Mouse (Mus musculus): ENCODE results near the gene Evx2. TPM values are rescaled to one million over a fixed set of nuclear protein-coding genes. Genes with fewer than 3 reads are reported as not detected.

Evx2 gene
- not detected for total RNA-seq (2021)
- long read RNA-seq, experiment 1, result 0 reads
- long read RNA-seq, experiment 2, result 0 reads

DNA sequence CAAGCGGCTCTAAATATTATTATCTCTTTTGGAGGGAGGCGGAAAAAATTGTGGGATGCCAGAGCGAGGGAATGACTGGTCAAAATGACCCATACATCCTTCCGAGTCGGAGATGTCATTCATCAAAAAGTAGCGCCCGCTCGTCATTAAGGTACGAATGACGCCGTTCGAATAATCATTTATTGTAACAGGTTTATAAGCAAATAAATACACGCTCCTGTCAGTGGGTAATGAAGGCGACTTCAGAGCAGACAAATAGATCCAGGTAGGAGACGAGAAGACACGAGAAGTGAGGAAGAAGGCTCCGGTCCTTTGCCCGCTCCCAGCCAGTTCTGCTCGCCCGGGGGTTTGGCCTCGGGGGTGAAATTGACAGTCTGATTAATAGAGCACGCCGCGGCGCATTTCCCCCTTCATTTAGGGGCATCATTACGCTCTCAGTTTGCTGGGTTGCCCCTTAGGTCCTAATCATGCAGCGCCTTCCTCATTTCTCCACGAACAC, at the start of gene Evx2:
Gene Evx2, minus strand, starts transcription at position 51 of the 499 bp plus-strand sequence.
- TF ChIP-seq CTCF (IDR thresholded peaks at IDR 0.05), result no peak
- no peak for DNase-seq
- Histone ChIP-seq H3K4me3 (no peak within 1 kb of the TSS), H3K27ac (no peak within 1 kb of the TSS)
- intact Hi-C loops (cut with DNase I), result loop anchor here (5.0 kb wide), 1 partner anchor 82 kb away; the partner anchor contains the start of gene Lnpk

DNA sequence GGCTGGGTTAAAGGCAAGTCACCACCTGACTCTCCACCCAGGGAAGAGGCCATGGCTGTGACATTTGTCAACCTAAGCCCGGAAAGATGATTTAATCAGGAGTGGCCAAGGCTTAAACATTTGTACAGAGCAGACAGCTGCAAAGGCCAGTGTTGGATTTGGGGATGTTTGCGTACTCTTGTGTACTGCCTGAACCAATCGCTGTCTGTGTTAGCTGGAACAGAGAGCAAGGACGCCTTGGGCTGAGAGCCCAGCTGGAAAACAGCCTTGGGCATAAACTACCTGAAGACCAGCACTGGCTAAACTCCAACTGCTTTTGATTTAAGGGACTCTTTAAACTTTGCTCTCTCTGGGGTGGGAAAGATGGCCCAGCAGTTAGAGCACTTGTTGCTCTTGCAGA, 49.3 kb upstream of the Evx2 start:
- no peak for DNase-seq
- no peak for TF ChIP-seq CTCF (IDR thresholded peaks at IDR 0.05)

DNA sequence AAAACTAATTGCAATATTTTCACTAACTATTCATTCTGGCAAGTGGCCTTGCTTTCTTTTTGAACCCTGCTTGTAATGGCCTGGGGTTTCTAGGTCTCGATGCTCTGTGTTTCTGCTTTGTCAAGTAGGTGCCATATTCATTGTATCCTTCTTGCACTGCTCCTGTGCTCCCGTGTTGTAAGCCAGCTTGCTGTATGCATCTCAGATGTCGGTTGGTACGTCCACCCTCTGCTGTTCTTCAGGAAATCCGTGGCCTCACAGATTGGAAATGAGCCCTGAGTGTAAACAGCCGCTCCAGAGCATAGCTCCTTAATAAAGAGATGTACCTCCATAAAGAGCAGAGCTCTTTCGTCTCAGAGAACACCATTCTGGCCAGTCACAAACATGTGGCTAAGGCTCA, 48.2 kb upstream of the Evx2 start:
- no peak for DNase-seq
- no peak for TF ChIP-seq CTCF (IDR thresholded peaks at IDR 0.05)
- intact Hi-C loops (cut with DNase I), result no loop called here
- H3K4me3 ChIP-seq, result peak overlapping the region; percentile 84
- peak overlapping the region; percentile 44; the same call in 1 of the 2 replicates for H3K27ac ChIP-seq

More for the DNA sequence above, 49.3 kb upstream of the Evx2 start:
- peak overlapping the region; percentile 57 for H3K27ac ChIP-seq
- no peak overlapping the region for H3K4me3 ChIP-seq
- intact Hi-C loops (cut with DNase I), result no loop called here

DNA sequence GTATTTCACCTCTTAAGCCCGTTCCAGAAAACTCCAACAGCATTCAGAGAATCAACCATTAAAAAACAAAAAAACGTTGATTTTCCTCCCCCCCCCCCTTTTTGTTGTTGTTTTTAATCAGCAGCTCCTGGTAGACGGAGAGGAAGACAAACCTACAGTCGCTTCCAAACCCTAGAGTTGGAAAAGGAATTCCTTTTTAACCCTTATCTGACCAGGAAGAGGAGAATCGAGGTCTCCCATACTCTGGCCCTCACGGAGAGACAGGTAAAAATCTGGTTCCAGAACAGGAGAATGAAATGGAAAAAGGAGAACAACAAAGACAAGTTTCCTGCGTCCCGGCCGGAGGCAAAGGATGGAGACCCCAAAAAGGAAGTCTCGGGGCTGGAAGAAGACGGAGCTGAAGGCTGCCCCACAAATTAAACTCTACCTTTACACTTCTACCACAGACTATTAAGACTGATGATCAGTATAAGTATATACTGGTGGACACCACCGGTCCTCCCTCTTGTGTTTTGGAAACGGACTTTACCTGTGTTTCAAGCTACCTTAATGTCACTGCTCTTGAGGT, 47.1 kb upstream of the Evx2 start:
- H3K27ac ChIP-seq, result peak overlapping the region; percentile 94
- TF ChIP-seq CTCF (IDR thresholded peaks at IDR 0.05), result no peak
- no peak for DNase-seq
- intact Hi-C loops (cut with DNase I), result no loop called here
- peak overlapping the region; percentile 84 for H3K4me3 ChIP-seq

DNA sequence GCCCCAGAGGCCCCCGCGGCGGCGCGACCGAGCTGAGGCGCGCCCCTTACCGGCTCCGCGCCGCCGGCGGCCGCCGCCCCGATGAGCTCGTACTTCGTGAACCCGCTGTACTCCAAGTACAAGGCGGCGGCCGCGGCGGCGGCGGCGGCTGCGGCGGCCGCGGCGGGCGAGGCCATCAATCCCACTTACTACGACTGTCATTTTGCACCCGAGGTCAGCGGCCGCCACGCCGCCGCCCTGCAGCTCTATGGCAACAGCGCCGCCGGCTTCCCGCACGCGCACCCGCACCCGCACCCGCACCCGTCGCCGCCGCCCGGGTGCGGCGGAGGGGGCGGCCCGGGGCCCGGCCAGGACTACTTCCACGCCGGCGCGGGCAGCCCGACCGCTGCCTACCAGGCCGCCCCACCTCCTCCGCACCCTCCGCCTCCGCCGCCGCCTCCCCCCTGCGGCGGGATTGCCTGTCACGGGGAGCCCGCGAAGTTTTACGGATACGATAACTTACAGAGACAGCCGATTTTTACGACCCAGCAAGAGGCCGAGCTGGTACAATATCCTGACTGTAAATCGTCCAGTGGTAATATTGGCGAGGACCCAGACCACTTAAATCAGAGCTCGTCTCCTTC, 46.2 kb upstream of the Evx2 start:
- Histone ChIP-seq H3K27ac (peak overlapping the region; percentile 94), H3K4me3 (peak overlapping the region; percentile 84)
- no peak for TF ChIP-seq CTCF (IDR thresholded peaks at IDR 0.05)
- intact Hi-C loops (cut with DNase I), result no loop called here
- peak; percentile 81 for DNase-seq

DNA sequence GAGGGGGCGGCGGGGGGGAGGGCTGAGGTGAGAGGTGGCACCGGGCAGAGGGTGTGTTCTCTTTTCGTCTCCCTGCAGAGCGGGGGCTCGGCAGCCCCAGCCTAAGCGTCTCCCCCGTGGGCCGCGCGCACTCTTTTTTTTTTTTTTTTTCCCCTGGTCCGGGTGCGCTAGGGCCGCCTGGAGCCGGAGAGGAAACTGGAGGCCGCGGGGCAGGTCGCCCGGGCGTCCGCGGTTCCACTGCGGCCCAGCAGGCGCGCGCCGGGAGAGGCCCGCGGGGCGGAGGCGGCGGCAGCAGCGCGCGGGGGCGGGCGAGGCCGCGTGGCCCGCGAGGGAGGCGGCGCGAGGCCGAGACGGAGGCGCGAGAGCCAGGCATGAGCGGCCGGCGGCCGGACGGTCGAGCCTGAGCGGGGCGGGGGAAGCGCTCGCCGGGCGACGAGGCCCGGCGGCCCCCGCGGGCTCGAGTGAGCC, 45.7 kb upstream of the Evx2 start:
- Histone ChIP-seq H3K4me3 (peak overlapping the region; percentile 84), H3K27ac (peak overlapping the region; percentile 94)
- peak; percentile 77 for DNase-seq
- no peak; the same call in none of the 2 replicates for TF ChIP-seq CTCF (IDR thresholded peaks at IDR 0.05)
- intact Hi-C loops (cut with DNase I), result loop anchor here (5.0 kb wide), 4 partner anchors 257 to 887 kb away; no protein-coding TSS in a partner anchor

DNA sequence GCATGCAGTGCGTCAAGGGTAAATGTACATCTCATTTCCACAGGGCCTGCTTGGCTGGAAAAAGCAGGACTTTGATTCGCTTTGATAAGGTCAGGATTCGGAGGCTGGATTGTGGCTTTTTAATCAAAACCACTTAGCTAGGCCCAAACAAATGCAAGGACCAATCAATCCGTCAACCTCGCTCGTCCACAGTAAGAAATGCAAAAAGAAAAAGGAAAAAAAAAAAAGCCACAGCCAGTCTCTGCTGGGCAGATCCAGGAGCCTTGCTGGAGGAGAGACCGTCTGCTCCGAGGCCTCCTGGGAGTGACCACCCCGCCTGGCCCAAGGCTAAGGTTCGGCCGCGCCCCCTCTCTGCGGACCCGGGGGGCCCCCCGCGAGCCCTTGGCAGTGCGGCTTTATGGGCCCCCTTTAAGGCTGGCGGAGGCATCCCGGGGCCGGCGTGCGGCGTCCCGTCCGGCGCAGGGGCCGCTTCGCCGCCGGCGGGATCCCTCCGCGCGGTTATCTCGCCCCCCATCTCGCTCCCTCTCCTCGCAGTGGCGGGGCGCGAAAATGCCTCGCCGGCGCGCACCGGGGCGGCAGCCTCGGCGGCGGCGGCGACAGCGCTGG, 45.1 kb upstream of the Evx2 start, which contains the start of gene Hoxd8:
Gene Hoxd8, plus strand, starts transcription at position 223 of the 606 bp plus-strand sequence.
- no peak; the same call in 1 of the 2 replicates for TF ChIP-seq CTCF (IDR thresholded peaks at IDR 0.05)
- Histone ChIP-seq H3K4me3 (peak within 1 kb of the TSS; percentile 84), H3K27ac (peak within 1 kb of the TSS; percentile 94)
- DNase-seq, result peak; percentile 90
- intact Hi-C loops (cut with DNase I), result loop anchor here (5.0 kb wide), 4 partner anchors 258 to 888 kb away; no protein-coding TSS in a partner anchor

DNA sequence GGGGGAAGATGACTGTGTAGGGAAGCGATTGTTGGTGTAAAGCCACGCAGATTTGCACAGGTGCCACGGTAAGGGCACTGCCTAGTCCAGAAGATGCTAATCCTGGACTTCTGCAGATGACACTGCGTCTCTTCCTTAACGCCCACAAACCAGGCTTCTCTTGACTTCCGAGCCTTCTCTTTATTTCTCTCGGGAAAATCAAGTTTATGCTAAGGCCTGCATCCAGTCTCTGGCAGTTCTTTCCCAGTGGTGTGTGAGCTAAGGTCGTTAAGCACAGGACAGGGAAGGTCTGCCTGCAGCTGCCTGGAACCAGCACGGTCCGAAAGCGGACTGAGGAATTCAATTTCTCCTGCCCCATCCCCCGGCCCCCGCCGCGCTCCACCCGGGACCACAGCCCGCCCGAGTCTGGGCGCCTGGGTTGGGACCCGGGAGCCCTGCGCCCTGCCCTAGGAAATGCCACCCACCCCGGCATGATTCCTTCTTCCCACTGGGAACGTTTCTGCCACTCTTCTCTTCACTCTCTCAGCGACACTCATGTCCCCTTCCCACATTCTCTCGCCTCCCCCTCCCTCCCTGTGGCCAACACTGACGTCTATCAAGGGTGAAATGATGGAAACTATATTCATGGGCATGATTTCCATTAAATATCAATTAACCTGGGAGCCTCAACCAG, 44.5 kb upstream of the Evx2 start:
- intact Hi-C loops (cut with DNase I), result loop anchor here (2.0 to 5.0 kb wide), 5 partner anchors 258 to 888 kb away; no protein-coding TSS in a partner anchor
- DNase-seq, result no peak
- no peak for TF ChIP-seq CTCF (IDR thresholded peaks at IDR 0.05)
- Histone ChIP-seq H3K27ac (peak overlapping the region; percentile 94), H3K4me3 (peak overlapping the region; percentile 84)

DNA sequence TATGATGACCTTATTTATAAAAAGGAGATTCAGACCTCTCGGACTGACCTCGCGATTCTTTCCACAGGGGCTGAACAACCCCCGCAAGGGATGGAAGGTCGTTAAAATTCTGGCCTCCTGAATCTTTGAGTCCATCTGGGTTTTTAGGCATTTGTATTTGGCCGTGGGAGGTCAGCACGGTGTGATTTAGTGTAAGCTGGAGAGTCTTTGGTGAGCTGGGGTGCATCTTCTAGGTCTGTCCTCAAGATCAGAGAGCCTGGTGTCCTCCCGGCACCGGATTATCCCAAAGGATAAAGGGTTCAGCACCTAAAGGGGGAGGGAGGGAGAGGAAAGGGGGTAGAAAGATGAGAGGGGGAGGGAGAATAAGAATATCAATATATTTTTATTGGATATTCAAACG, 44.0 kb upstream of the Evx2 start:
- H3K27ac ChIP-seq, result no peak overlapping the region; the same call in 1 of the 2 replicates
- no peak for DNase-seq
- no peak for TF ChIP-seq CTCF (IDR thresholded peaks at IDR 0.05)
- H3K4me3 ChIP-seq, result no peak overlapping the region
- intact Hi-C loops (cut with DNase I), result loop anchor here (2.0 to 5.0 kb wide), 5 partner anchors 259 to 889 kb away; no protein-coding TSS in a partner anchor

DNA sequence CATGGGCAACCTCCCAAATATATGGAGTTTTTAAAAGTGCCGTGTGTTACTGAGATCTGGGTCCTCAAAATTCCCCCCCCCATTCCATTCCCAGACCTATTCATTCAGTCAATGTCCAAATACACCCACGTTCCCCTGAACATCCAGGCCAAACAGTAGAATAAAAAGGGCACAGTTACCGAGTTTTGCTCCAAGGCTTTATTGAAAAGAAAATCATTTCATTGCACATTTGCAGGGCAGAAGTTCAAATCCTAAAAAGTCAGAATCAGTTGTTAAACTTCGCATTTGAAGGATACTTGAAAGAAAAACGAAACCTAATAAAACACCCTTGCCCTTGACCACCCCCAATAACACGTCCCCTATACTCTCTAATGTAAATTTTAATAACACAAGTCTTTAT, 43.5 kb upstream of the Evx2 start:
- Histone ChIP-seq H3K4me3 (no peak overlapping the region), H3K27ac (no peak overlapping the region)
- TF ChIP-seq CTCF (IDR thresholded peaks at IDR 0.05), result no peak
- DNase-seq, result no peak
- intact Hi-C loops (cut with DNase I), result loop anchor here (1.0 to 5.0 kb wide), 6 partner anchors 259 to 889 kb away; no protein-coding TSS in a partner anchor

DNA sequence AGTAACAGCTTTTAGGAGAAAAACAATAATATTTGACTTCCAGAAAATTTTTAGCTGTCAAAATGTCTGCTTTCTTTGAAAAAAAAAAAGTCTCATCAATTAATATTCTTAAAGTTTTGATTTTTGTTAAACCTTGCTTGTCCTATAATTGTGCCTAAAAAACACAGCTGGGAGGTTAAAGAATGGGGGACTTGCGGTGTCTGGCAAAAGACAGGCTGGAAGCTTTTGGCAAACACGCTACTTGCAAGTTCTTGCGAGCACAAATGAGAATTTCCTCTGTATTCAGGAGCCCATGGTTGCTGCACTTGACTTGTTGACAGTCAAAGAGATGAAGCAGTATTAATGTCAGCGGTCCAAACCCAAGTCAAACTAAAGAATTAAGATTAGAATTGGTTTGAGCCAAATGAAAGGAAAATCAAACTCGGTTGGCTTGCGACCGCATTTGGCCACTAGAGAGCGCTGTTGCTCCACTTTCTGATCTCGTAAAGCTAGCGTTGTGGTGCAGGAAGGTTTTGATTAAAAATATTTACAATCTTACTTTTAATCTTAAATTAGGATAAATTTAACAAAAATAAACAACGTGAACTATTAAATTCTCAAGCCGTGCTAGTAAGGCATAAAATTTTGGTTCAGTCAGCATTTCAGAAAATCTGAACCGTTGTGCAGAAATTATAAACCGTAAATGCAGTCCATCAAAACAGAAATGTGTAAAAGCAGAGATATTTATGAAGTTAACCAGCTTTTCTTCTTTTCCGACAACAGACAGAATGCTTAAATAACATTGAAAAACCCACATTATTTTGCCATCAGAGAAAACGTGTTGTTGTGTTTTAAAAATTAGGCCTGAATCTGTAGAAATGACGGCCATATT, 42.8 kb upstream of the Evx2 start:
- peak; percentile 77 for DNase-seq
- TF ChIP-seq CTCF (IDR thresholded peaks at IDR 0.05), result peak; percentile 96
- Histone ChIP-seq H3K27ac (no peak overlapping the region), H3K4me3 (peak overlapping the region; percentile 42; the same call in 1 of the 2 replicates)
- intact Hi-C loops (cut with DNase I), result loop anchor here (1.0 to 5.0 kb wide), 6 partner anchors 260 to 890 kb away; no protein-coding TSS in a partner anchor
